Mouse (Mus musculus) CD4-positive naive resting alpha-beta T cell, adult 76 days (primary cell): Measurements from ENCODE around the gene Guf1. TPM values are rescaled to one million over a fixed set of nuclear protein-coding genes. Genes with fewer than 3 reads are reported as not detected.

Source experiments
- total RNA-seq: library from RNA; stranded (reverse); gene quantifications from one replicate; pipeline ENCODE4 v1.2.4, GENCODE M21; 2023

The Guf1 gene
- total RNA-seq: 16.6 TPM

GRCm38 (mm10) chr5:69556628-69557403 is at the start of gene Guf1:
Gene Guf1, plus strand, starts transcription at chr5:69556923.

GRCm38 (mm10) chr5:69542489-69542888 is 14.2 kb upstream of the Guf1 start, which contains the start of gene Yipf7:
Gene Yipf7, minus strand, starts transcription at chr5:69542648.

GRCm38 (mm10) chr5:69591640-69592461 is 35.1 kb downstream of the Guf1 start, which contains the start of gene Gnpda2:
Gene Gnpda2, minus strand, starts transcription at chr5:69592340.

Other genes starting within 250 kb of the Guf1 start
- gene Kctd8, start 215.2 kb upstream of the Guf1 start, total RNA-seq: not detected
- gene Yipf7, start 14.3 kb upstream of the Guf1 start, total RNA-seq: not detected
- 12.4 TPM for gene Gnpda2, start 35.4 kb downstream of the Guf1 start, total RNA-seq